Mouse (Mus musculus): ENCODE measurements around the gene Pip4k2b. TPM values are rescaled to one million over a fixed set of nuclear protein-coding genes. Genes with fewer than 3 reads are reported as not detected.
"Not testable (repeated sequence)": the region's sequence is repeated elsewhere in the genome, so short reads cannot be mapped to it uniquely, and the experiment has no call there.

The Pip4k2b gene
- total RNA-seq (2014; rRNA removed) (149 and 166 TPM in 2 replicates), polyA plus RNA-seq (2015; fragmentation: Nextera tagmentation; extraction: Ambion mirVana) (4.1 and 5.2 TPM in 2 replicates)

DNA sequence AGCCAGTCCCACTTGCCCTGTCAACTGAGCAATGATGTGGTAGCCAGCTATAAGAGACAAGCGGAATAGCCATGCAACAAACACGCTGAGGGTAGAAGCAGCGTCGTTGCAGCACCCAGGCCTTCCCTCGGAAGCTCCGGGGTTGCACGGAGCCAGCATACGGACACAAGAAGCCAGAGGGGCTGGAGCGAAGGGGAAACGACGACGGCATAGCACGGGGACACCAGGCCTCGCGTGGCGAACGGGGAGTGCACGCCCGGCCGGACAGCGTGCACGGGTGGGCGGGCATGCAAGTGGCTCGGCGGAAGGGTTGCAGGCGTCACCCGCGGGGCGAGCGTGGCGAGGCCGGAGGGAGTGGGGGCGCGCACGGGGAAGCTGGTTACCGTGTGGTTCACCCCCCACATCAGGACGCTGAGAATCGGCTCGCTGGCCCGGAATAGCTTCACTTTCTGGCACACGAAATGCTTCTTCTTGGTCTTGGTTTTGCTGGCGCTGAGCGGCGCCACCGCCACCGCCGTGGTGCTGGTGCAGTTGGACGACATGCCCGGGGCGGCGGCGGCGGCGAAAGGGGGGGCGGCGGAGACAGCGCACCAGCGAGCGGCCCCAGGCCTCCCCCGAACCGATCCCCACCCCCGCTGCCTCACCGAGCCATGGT lies at the start of gene Pip4k2b:
TSS of gene Pip4k2b (minus strand) at position 642 of the 655 bp plus-strand sequence.
- H3K4me1 ChIP-seq (ENCODE audit: insufficient read depth, low read length), result peaks cover 17% of the 10 kb centered on the region
- no peak for DNase-seq (ENCODE audit: low spot score)
- peak within 1 kb of the TSS; percentile 99 for H3K27ac ChIP-seq (ENCODE audit: low read depth, low read length)
- peak; percentile 47 for ATAC-seq (ENCODE audit: low FRiP score)
- peaks cover 15% of the 10 kb centered on the region; the same call in 1 of the 2 replicates for H3K36me3 ChIP-seq (ENCODE audit: insufficient read depth, low read length)
- under 1% methylated on average over 41 of the region's 63 CpGs for WGBS
- H3K4me2 ChIP-seq (ENCODE audit: low read depth, low read length, poor library complexity, severe bottlenecking), result peak within 1 kb of the TSS; percentile 77
- peak within 1 kb of the TSS; percentile 71 for H3K4me3 ChIP-seq (ENCODE audit: low read depth, low read length)
- no peak for TF ChIP-seq CTCF (IDR thresholded peaks at IDR 0.05)
- peak within 1 kb of the TSS; percentile 92 for H3K9ac ChIP-seq (replicated peaks; ENCODE audit: low read length, poor library complexity, severe bottlenecking)
- no peaks in the 10 kb centered on the region for H3K27me3 ChIP-seq (ENCODE audit: insufficient read depth, low read length)
- H3K9me3 ChIP-seq (ENCODE audit: low read length), result no peaks in the 10 kb centered on the region

GRCm38 (mm10) chr11:97793165-97793564 lies 48.7 kb upstream of the Pip4k2b start:
- H3K4me1 ChIP-seq (ENCODE audit: insufficient read depth, low read length), result no peaks in the 10 kb centered on the region
- no peak overlapping the region for H3K27ac ChIP-seq (ENCODE audit: low read depth, low read length)
- WGBS, result 15% methylated on average over 2 of the region's 2 CpGs
- peak; percentile 74 for DNase-seq (ENCODE audit: low spot score)
- H3K9me3 ChIP-seq (ENCODE audit: low read length), result no peaks in the 10 kb centered on the region
- H3K9ac ChIP-seq (replicated peaks; ENCODE audit: low read length, poor library complexity, severe bottlenecking), result no peak overlapping the region
- H3K36me3 ChIP-seq (ENCODE audit: insufficient read depth, low read length), result no peaks in the 10 kb centered on the region
- no peak overlapping the region for H3K4me3 ChIP-seq (ENCODE audit: low read depth, low read length)
- ATAC-seq (ENCODE audit: low FRiP score), result no peak
- no peaks in the 10 kb centered on the region for H3K27me3 ChIP-seq (ENCODE audit: insufficient read depth, low read length)
- TF ChIP-seq CTCF (IDR thresholded peaks at IDR 0.05), result peak; percentile 73
- no peak overlapping the region for H3K4me2 ChIP-seq (ENCODE audit: low read depth, low read length, poor library complexity, severe bottlenecking)

GRCm38 (mm10) chr11:97790778-97791438 lies 46.4 kb upstream of the Pip4k2b start:
- not testable (repeated sequence) for H3K9me3 ChIP-seq (ENCODE audit: low read length); DNase-seq (ENCODE audit: low spot score); H3K9ac ChIP-seq (replicated peaks; ENCODE audit: low read length, poor library complexity, severe bottlenecking); H3K4me2 ChIP-seq (ENCODE audit: low read depth, low read length, poor library complexity, severe bottlenecking); H3K36me3 ChIP-seq (ENCODE audit: insufficient read depth, low read length); H3K27me3 ChIP-seq (ENCODE audit: insufficient read depth, low read length); H3K4me1 ChIP-seq (ENCODE audit: insufficient read depth, low read length); ATAC-seq (ENCODE audit: low FRiP score); H3K4me3 ChIP-seq (ENCODE audit: low read depth, low read length); H3K27ac ChIP-seq (ENCODE audit: low read depth, low read length)
- 78% methylated on average over 2 of the region's 2 CpGs for WGBS

DNA sequence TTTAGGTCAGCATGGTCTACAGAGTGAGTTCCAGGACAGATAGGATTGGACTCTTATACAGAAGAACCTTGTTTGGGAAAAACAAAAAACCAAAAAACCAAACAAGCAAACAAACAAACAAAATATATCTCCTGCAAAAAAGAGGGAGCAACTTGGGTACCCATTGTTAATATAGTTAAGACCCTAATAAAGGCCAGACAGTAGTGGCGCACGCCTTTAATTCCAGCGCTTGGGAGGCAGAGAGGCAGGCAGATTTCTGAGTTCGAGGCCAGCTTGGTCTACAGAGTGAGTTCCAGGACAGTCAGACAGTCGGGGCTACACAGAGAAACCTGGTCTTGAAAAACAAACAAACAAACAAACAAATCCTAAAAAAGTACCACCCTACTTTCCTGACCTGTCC lies 45.2 kb upstream of the Pip4k2b start:
- Histone ChIP-seq H3K9ac (replicated peaks; ENCODE audit: low read length, poor library complexity, severe bottlenecking) (no peak overlapping the region), H3K27me3 (ENCODE audit: insufficient read depth, low read length) (no peaks in the 10 kb centered on the region), H3K4me3 (ENCODE audit: low read depth, low read length) (no peak overlapping the region), H3K36me3 (ENCODE audit: insufficient read depth, low read length) (no peaks in the 10 kb centered on the region), H3K4me2 (ENCODE audit: low read depth, low read length, poor library complexity, severe bottlenecking) (no peak overlapping the region), H3K4me1 (ENCODE audit: insufficient read depth, low read length) (no peaks in the 10 kb centered on the region), H3K27ac (ENCODE audit: low read depth, low read length) (no peak overlapping the region), H3K9me3 (ENCODE audit: low read length) (no peaks in the 10 kb centered on the region)
- DNase-seq (ENCODE audit: low spot score) (no peak), ATAC-seq (ENCODE audit: low FRiP score) (no peak)
- WGBS, result 82% methylated on average over 5 of the region's 5 CpGs
- TF ChIP-seq CTCF (IDR thresholded peaks at IDR 0.05), result no peak

GRCm38 (mm10) chr11:97787961-97788360 lies 43.5 kb upstream of the Pip4k2b start:
- H3K9ac ChIP-seq (replicated peaks; ENCODE audit: low read length, poor library complexity, severe bottlenecking), result no peak overlapping the region
- no peaks in the 10 kb centered on the region for H3K4me1 ChIP-seq (ENCODE audit: insufficient read depth, low read length)
- no peaks in the 10 kb centered on the region for H3K9me3 ChIP-seq (ENCODE audit: low read length)
- DNase-seq (ENCODE audit: low spot score) (no peak), ATAC-seq (ENCODE audit: low FRiP score) (no peak)
- H3K4me3 ChIP-seq (ENCODE audit: low read depth, low read length), result no peak overlapping the region
- H3K27ac ChIP-seq (ENCODE audit: low read depth, low read length), result no peak overlapping the region
- H3K36me3 ChIP-seq (ENCODE audit: insufficient read depth, low read length), result no peaks in the 10 kb centered on the region
- no peaks in the 10 kb centered on the region for H3K27me3 ChIP-seq (ENCODE audit: insufficient read depth, low read length)
- WGBS, result 77% methylated on average over 3 of the region's 3 CpGs
- no peak for TF ChIP-seq CTCF (IDR thresholded peaks at IDR 0.05)
- no peak overlapping the region for H3K4me2 ChIP-seq (ENCODE audit: low read depth, low read length, poor library complexity, severe bottlenecking)

GRCm38 (mm10) chr11:97782564-97782895 lies 38.0 kb upstream of the Pip4k2b start:
- H3K4me1 ChIP-seq (ENCODE audit: insufficient read depth, low read length), result no peaks in the 10 kb centered on the region; the same call in 1 of the 2 replicates
- H3K36me3 ChIP-seq (ENCODE audit: insufficient read depth, low read length), result peaks cover 17% of the 10 kb centered on the region
- whole genome bisulfite sequencing, result under 1% methylated on average over 10 of the region's 10 CpGs
- H3K4me2 ChIP-seq (ENCODE audit: low read depth, low read length, poor library complexity, severe bottlenecking), result peak overlapping the region; percentile 61
- TF ChIP-seq CTCF (IDR thresholded peaks at IDR 0.05), result no peak
- peak overlapping the region; percentile 94 for H3K27ac ChIP-seq (ENCODE audit: low read depth, low read length)
- H3K9me3 ChIP-seq (ENCODE audit: low read length), result no peaks in the 10 kb centered on the region
- no peaks in the 10 kb centered on the region for H3K27me3 ChIP-seq (ENCODE audit: insufficient read depth, low read length)
- H3K4me3 ChIP-seq (ENCODE audit: low read depth, low read length), result peak overlapping the region; percentile 76
- DNase-seq (ENCODE audit: low spot score) (no peak), ATAC-seq (ENCODE audit: low FRiP score) (no peak)
- H3K9ac ChIP-seq (replicated peaks; ENCODE audit: low read length, poor library complexity, severe bottlenecking), result peak overlapping the region; percentile 58
